Mouse (Mus musculus): ENCODE data around the gene Pla2g2d. TPM values are rescaled to one million over a fixed set of nuclear protein-coding genes. Genes with fewer than 3 reads are reported as not detected.
A peak's percentile ranks its signal among the peaks of the same experiment; 100 is the strongest.

The Pla2g2d gene
- polyA plus RNA-seq, 1 experiment from 2014 or later = 0.18 TPM

DNA sequence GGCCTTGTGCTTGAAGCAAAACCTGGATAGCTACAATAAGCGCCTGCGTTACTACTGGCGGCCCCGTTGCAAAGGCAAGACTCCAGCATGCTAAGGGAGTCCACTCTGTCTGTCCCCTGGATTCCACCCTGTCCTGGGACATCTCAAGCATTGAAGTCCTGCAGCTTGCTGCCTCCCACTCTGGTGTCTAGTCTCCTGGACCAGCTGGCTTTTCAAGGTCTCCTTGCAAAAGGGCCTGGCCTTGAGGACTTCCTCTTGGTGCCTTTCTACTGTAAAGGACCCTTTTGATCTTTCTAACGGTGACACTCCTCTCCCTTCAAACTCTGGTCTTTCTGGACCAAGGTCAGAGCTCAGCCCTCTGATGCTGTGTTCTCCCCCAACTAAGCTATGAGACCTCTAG lies 4.8 kb downstream of the Pla2g2d start:
- no peak overlapping the region for H3K4me2 ChIP-seq
- WGBS = 83% methylated on average over 5 of the region's 5 CpGs
- no peaks in the 10 kb centered on the region for H3K36me3 ChIP-seq (ENCODE audit: insufficient read depth)
- DNase-seq (no peak), ATAC-seq (ENCODE audit: insufficient read depth) (no peak)
- H3K9me3 ChIP-seq (ENCODE audit: low read depth, low read length) = no peaks in the 10 kb centered on the region
- no peaks in the 10 kb centered on the region for H3K27me3 ChIP-seq (ENCODE audit: insufficient read depth, low read length)
- no peak overlapping the region for H3K4me3 ChIP-seq (ENCODE audit: low read depth, low read length)
- no peaks in the 10 kb centered on the region for H3K4me1 ChIP-seq (ENCODE audit: insufficient read depth)
- H3K27ac ChIP-seq (ENCODE audit: low read depth) = no peak overlapping the region
- H3K9ac ChIP-seq = no peak overlapping the region
- TF ChIP-seq CTCF (IDR thresholded peaks at IDR 0.05; ENCODE audit: low read depth) = no peak

- no peak overlapping the region for H3K9ac ChIP-seq
- H3K4me2 ChIP-seq = no peak overlapping the region
- no peaks in the 10 kb centered on the region for H3K36me3 ChIP-seq (ENCODE audit: insufficient read depth)
- no peak overlapping the region for H3K4me3 ChIP-seq (ENCODE audit: low read depth, low read length)
- no peaks in the 10 kb centered on the region for H3K4me1 ChIP-seq (ENCODE audit: insufficient read depth)
- ATAC-seq (ENCODE audit: insufficient read depth) (no peak), DNase-seq (no peak)
- no peaks in the 10 kb centered on the region for H3K27me3 ChIP-seq (ENCODE audit: insufficient read depth, low read length)
- no peak for TF ChIP-seq CTCF (IDR thresholded peaks at IDR 0.05; ENCODE audit: low read depth)
- H3K9me3 ChIP-seq (ENCODE audit: low read depth, low read length) = no peaks in the 10 kb centered on the region
- 74% methylated on average over 6 of the region's 6 CpGs for WGBS
- no peak overlapping the region for H3K27ac ChIP-seq (ENCODE audit: low read depth)
These were observed 6.6 kb downstream of the Pla2g2d start for GRCm38 (mm10) chr4:138782098-138782497.

DNA sequence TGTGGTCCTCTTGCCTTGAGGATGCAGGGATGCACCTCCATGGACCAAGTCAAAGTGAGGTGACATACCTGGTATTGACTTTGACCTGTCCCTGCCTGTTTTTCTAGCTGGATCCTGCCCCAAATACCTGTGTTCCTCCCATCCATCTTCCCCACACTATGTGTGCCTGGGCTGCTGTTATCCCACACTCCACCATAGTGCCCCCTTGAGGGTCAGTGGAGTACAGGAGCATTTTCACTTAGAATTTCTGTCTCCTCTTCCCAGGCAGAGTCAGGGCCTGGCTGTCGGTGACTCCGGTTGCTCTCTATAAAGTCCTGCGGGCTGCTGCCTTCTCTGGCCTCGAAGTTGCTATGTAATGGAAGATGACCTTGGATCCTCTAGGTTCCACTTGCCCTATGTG lies 10.2 kb downstream of the Pla2g2d start:
- WGBS = 52% methylated on average over 4 of the region's 4 CpGs
- H3K9me3 ChIP-seq (ENCODE audit: low read depth, low read length) = no peaks in the 10 kb centered on the region
- H3K27ac ChIP-seq (ENCODE audit: low read depth) = no peak overlapping the region
- no peaks in the 10 kb centered on the region for H3K36me3 ChIP-seq (ENCODE audit: insufficient read depth)
- H3K4me3 ChIP-seq (ENCODE audit: low read depth, low read length) = no peak overlapping the region
- H3K9ac ChIP-seq = no peak overlapping the region
- no peaks in the 10 kb centered on the region for H3K4me1 ChIP-seq (ENCODE audit: insufficient read depth)
- H3K27me3 ChIP-seq (ENCODE audit: insufficient read depth, low read length) = no peaks in the 10 kb centered on the region
- ATAC-seq (ENCODE audit: insufficient read depth) (no peak), DNase-seq (peak; percentile 9)
- TF ChIP-seq CTCF (IDR thresholded peaks at IDR 0.05; ENCODE audit: low read depth) = 0 out of 2 replicates have a peak, but pooled peaks have one; percentile 28
- H3K4me2 ChIP-seq = no peak overlapping the region

GRCm38 (mm10) chr4:138786141-138786540 lies 10.6 kb downstream of the Pla2g2d start:
- Histone ChIP-seq H3K4me3 (ENCODE audit: low read depth, low read length) (no peak overlapping the region), H3K4me2 (no peak overlapping the region), H3K27ac (ENCODE audit: low read depth) (no peak overlapping the region), H3K9me3 (ENCODE audit: low read depth, low read length) (no peaks in the 10 kb centered on the region), H3K9ac (no peak overlapping the region), H3K36me3 (ENCODE audit: insufficient read depth) (no peaks in the 10 kb centered on the region), H3K4me1 (ENCODE audit: insufficient read depth) (no peaks in the 10 kb centered on the region), H3K27me3 (ENCODE audit: insufficient read depth, low read length) (no peaks in the 10 kb centered on the region)
- TF ChIP-seq CTCF (IDR thresholded peaks at IDR 0.05; ENCODE audit: low read depth) = no peak
- ATAC-seq (ENCODE audit: insufficient read depth) (no peak), DNase-seq (peak; percentile 45)
- WGBS = 44% methylated on average over 4 of the region's 4 CpGs

DNA sequence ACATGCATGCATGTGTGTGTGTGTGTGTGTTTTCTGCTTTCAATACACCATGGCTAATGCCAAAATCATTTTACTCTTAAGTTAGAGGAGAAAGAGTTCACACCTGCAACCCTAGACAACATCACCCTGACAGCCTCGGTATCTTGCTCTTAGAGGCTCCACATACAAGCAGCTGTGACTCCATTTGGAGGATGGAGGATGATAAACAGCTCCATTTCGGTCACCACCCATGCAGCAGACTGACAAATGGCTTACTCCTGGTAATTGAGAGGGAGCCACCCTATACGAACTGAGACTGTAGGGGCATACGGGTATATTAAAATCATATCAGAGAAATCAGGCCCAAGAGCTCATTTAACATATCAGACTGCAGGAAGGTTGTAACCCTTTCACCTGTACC lies 12.8 kb downstream of the Pla2g2d start:
- Histone ChIP-seq H3K27me3 (ENCODE audit: insufficient read depth, low read length) (no peaks in the 10 kb centered on the region), H3K9me3 (ENCODE audit: low read depth, low read length) (no peaks in the 10 kb centered on the region), H3K4me3 (ENCODE audit: low read depth, low read length) (no peak overlapping the region), H3K4me2 (no peak overlapping the region), H3K27ac (ENCODE audit: low read depth) (no peak overlapping the region), H3K4me1 (ENCODE audit: insufficient read depth) (no peaks in the 10 kb centered on the region; the same call in 1 of the 2 replicates), H3K36me3 (ENCODE audit: insufficient read depth) (no peaks in the 10 kb centered on the region), H3K9ac (no peak overlapping the region)
- DNase-seq (no peak), ATAC-seq (ENCODE audit: insufficient read depth) (no peak)
- no peak for TF ChIP-seq CTCF (IDR thresholded peaks at IDR 0.05; ENCODE audit: low read depth)
- 71% methylated on average over 4 of the region's 4 CpGs for WGBS

DNA sequence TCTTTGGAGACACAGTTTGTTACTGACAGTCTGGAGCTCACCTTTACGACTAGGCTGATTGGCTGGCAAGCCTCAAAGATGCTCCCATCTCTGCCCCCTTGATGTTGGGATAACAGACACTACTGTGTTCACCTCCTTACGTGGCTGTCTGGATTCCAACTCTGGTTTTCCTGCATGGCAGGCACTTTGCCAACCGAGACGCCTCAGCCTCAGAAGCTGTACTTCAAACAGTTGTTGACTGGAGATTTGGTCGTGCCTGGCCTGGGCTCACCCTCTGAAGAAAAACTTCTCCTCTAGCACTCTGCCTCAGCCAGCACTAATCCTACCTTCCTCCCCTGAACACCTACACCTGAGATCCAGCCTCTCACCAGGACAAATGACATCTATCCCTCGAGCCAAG lies 15.9 kb downstream of the Pla2g2d start:
- TF ChIP-seq CTCF (IDR thresholded peaks at IDR 0.05; ENCODE audit: low read depth) = no peak
- no peaks in the 10 kb centered on the region; the same call in 1 of the 2 replicates for H3K4me1 ChIP-seq (ENCODE audit: insufficient read depth)
- no peak overlapping the region for H3K27ac ChIP-seq (ENCODE audit: low read depth)
- WGBS = 39% methylated on average over 6 of the region's 6 CpGs
- no peaks in the 10 kb centered on the region for H3K27me3 ChIP-seq (ENCODE audit: insufficient read depth, low read length)
- H3K4me2 ChIP-seq = no peak overlapping the region
- no peak overlapping the region for H3K9ac ChIP-seq
- no peak overlapping the region for H3K4me3 ChIP-seq (ENCODE audit: low read depth, low read length)
- no peaks in the 10 kb centered on the region for H3K36me3 ChIP-seq (ENCODE audit: insufficient read depth)
- peak; percentile 20 for DNase-seq
- no peak for ATAC-seq (ENCODE audit: insufficient read depth)
- no peaks in the 10 kb centered on the region for H3K9me3 ChIP-seq (ENCODE audit: low read depth, low read length)

GRCm38 (mm10) chr4:138792599-138792998 lies 17.1 kb downstream of the Pla2g2d start:
- no peak overlapping the region for H3K27ac ChIP-seq (ENCODE audit: low read depth)
- ATAC-seq (ENCODE audit: insufficient read depth) (no peak), DNase-seq (peak; percentile 73)
- no peaks in the 10 kb centered on the region for H3K36me3 ChIP-seq (ENCODE audit: insufficient read depth)
- H3K9me3 ChIP-seq (ENCODE audit: low read depth, low read length) = no peaks in the 10 kb centered on the region
- TF ChIP-seq CTCF (IDR thresholded peaks at IDR 0.05; ENCODE audit: low read depth) = no peak
- H3K9ac ChIP-seq = no peak overlapping the region
- no peak overlapping the region for H3K4me2 ChIP-seq
- no peaks in the 10 kb centered on the region for H3K27me3 ChIP-seq (ENCODE audit: insufficient read depth, low read length)
- H3K4me1 ChIP-seq (ENCODE audit: insufficient read depth) = no peaks in the 10 kb centered on the region; the same call in 1 of the 2 replicates
- 16% methylated on average over 9 of the region's 9 CpGs for WGBS
- no peak overlapping the region for H3K4me3 ChIP-seq (ENCODE audit: low read depth, low read length)

- peak; percentile 24; the same call in 1 of the 2 replicates for ATAC-seq (ENCODE audit: insufficient read depth)
- DNase-seq = peak; percentile 59
- Histone ChIP-seq H3K27ac (ENCODE audit: low read depth) (no peak overlapping the region), H3K9me3 (ENCODE audit: low read depth, low read length) (no peaks in the 10 kb centered on the region), H3K4me3 (ENCODE audit: low read depth, low read length) (no peak overlapping the region), H3K4me1 (ENCODE audit: insufficient read depth) (no peaks in the 10 kb centered on the region; the same call in 1 of the 2 replicates), H3K4me2 (no peak overlapping the region), H3K27me3 (ENCODE audit: insufficient read depth, low read length) (no peaks in the 10 kb centered on the region), H3K9ac (no peak overlapping the region), H3K36me3 (ENCODE audit: insufficient read depth) (no peaks in the 10 kb centered on the region)
- TF ChIP-seq CTCF (IDR thresholded peaks at IDR 0.05; ENCODE audit: low read depth) = peak; percentile 76
- WGBS = 51% methylated on average over 2 of the region's 2 CpGs
These were observed 17.7 kb downstream of the Pla2g2d start for GRCm38 (mm10) chr4:138793276-138793675.

Measured in lung, embryonic 14.5 days (tissue).